Mouse (Mus musculus) cerebellum, adult 11 months (tissue): ENCODE results near the gene Cd200r3.
A peak's percentile ranks its signal among the peaks of the same experiment; 100 is the strongest.

Experiments
- DNase-seq: peaks from one replicate; pipeline ENCODE4 v3.0.0; 2022

Cd200r3 gene

DNA sequence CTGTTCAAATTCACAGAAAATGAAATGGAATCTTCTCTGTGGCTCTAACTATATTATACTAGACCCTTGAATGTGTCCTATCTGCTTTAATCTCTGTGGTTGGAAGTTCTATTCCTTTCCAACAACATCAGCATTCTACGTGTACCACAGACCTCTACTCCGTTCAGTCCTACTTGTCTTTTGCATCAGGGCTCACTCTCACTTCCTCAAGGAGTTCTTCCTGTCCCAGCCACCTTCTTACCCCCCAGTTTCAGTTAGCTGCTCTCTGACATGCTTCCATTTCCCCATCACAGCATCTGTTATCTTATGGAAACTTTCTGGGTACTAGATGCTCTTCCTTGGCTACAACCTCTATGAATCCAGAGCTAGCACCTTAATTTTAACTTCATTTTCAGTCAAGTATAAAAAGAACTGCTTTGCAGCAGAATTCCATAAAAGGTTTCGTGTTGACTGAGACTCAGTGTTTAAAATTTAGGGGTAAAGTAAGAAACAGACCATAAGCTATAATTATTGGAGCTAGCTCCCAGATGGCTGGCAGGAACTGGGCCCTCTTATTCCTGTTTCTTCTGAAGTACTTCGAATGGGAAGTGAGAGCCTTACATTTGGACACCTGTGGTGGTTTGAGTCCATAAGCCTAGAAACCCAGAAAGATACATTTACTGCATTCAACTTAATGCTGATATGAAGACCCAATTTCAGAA is 50.0 kb downstream of the Cd200r3 start:
- no peak for DNase-seq

DNA sequence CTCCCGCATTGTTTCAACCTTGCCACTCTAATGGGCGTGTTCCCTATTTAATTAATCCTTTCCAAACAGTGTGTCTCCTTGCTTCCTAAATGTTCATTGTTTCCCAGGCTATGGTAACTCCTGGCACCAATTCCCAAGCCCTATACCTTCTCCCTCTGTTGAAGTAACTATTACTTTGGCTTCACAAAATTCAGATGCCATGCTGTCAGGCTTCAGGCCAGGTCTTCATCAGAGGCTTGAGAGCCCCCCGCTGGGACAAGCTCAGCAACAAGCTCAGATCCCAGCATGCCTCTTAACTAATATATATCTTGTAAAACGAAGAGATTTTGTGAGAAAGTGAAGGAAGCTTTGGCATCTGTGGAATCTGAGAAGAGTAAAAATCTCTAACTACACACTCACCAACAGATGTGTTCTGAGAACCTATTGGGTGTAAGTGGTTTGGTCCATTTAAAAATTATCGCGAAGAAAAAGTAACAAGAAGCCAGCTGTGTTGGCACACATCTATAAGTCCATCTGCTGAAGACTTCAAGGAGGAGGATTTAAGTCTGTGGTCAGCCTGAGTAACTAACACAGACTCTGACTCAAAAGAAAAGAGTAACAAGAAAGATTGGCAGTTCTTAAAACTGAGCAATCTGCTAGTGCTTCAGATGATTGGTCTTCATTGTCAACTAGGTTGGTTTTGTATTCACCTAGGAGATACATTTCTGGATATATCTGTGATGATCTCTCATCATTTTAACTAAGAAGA is 50.9 kb downstream of the Cd200r3 start:
- no peak for DNase-seq

DNA sequence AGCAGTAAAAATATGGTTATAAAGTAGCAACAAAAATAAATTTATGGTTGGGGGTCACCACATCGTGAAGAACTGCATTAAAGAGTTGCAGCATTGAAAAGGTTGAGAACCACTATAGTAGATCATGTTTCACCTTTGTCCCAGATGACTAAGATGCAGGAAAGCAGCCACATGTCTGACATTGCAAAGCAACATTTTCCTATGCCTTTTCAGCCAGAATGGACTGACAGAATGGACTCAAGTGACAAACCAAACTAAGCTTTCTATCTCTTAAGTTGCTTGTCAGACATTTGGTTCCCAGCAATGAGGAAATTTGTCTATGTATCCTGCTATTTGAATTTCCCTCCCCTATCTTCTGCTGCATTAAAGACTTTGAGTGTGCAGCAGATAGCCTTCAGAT is 51.6 kb downstream of the Cd200r3 start:
- DNase-seq: no peak

DNA sequence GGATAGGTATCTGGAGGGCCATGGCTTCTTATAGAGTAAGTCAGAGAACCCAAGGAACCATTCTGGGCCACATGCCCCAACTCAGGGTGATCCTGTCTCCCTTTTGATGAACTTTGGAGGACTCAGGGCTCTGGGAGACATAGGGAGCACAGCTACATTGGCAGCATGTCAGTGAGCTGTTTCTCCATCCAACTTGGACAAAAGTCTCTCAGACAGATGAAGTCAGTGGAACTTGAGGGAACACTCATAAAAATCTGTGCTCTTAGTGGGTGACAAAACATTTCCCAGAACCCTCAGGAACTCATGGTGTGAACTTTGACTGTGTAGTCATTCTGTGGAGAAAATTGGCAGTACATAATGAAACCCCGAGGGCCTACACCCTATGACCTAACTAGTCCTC is 53.2 kb downstream of the Cd200r3 start:
- DNase-seq: no peak

DNA sequence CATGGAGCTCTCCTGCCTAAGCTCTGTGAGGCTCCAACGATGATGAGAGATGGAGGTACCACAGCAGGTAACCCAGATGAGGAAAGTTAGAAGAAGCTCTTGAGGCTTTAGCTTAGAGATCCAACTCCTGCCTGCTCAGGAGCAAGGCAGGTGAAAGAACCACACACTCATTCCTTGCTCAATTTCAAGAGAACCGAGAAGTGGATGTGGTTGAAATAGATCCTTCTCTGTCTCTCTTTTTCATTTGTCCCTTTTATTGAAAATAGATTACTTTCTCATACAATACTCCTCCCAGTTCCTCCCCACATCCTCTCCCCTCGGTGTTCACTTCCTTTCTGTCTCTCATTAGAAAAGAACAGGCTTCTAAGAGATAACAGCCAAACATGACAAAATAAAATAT is 56.1 kb downstream of the Cd200r3 start:
- no peak for DNase-seq

DNA sequence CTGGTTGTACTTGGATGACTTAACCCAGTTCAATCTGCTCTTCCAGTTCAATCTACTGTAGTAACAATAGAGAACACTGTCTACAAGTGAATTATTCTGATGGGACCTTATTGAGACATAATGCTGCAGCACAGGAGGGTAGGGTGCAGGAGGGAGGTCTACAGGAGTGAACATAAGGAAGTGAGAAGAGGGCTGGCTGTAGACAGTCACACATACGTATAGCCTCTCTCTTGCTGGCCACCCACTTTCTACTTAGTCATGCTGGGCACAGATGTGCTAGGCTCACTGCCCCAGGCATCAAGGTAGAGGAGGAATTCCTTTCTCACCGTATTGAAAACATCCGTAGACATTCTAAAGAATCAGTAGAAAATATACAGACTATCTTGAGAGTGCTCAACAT is 61.0 kb downstream of the Cd200r3 start:
- no peak for DNase-seq

DNA sequence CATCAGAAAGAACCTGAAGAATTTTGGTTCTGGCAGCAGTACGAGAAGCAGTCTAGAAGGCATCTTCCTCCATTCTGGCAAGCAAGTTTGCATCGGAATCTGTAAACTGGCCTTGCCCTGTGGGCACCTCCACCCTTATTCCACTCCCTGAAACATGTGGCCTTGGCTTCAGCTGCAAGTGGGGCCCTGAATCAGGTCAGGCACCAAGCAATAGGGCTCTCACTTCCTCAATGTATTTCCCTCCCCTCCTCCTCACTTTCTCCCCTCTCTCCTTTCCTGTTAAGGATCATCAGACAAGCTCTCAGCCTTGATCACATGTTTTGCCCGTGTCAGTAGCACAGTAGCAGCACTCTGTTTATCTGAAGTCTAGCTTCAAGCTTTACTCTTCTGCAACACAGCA is 61.8 kb downstream of the Cd200r3 start:
- DNase-seq: no peak

DNA sequence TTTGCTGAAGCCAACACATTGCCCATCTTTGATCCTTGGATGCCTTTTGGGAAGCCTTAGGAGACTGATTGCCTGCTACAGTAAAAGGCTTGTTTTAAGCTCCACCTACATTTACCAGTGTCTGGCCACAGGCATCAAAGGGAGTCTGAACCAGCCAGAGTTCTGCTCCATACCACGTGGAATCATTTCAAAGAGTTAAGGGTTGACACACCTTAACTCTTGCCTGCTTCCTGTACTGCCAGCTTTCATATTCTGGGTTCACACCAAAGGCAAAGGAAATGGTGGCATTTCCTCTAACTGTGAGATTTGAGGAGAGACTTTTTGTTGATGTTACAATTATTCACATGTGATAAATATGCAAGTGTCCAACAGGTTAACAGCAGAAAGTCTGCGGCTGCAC is 63.5 kb downstream of the Cd200r3 start:
- DNase-seq: no peak

DNA sequence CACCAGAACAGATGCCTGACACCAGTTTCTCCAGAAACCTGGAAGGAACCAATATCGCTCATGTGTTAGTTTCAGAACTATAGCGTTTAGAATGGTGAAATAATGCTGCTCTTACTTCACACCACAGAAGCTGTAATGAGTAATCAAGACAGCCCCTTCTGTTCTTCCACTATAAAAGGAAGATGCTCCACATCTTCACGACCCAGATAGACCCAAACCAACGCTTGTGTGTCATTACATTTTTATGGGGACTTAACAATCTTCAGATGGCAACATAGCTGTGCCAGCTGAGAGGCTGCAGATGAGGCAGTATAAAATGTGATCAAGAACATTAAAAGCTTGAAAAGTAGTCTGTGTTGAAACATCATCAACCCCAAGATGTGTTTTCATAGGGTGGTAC is 64.3 kb downstream of the Cd200r3 start:
- no peak for DNase-seq

DNA sequence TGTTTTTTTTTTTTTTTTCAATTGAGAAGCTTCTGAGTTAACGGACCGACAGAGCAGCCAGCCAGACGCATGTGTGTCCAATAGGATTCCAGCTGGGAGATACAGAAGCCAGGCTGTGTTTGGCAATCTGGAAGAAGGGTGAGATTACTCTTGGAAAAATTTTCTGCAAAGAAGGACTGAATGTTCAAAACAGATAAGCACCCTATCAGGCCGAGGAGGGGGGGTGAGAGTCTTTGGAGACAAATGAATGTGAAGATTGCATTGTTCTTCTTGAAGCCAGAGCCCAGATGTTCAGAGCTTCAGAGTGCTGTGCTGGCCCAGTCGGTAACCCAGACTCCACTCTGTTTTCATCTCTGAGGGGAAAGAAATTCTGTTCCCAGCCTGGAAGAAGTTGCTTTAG is 66.2 kb downstream of the Cd200r3 start:
- DNase-seq: no peak

DNA sequence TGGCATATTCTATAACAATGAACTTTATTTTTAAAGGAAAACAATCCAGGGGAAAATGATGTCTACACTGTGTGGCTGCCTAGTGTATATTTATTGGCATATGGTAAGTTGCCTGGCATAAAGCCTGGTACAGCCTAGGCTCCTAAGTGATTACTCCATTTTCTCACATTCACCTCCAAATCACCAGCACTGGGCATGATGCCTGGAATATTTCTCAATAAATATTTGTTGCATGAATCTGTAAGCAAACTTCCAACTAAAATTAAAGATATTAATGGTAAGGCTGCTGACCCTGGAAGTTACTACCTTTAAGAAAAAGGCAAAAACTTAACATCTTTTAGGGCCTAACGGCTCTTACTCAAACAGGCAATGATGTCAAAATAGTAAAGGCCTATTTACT is 72.1 kb downstream of the Cd200r3 start:
- no peak for DNase-seq

DNA sequence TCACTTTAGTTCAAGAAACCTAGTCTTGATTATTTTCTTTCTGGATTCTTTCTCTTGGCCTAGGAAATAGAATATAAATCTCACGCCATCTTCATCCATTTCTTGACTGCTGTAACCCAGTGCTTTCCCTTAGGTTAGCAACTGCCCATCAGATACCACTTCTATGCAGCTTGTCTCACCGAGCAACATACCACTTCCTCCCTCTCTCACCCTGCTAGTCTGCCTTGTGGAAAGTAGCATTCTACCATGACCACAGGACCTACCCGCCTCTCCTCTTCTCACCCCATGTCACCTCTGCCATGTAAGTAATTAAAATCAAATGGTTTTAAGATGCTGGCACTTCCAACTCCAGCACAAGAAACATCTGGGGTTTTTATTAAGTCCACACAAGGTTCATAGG is 73.0 kb downstream of the Cd200r3 start:
- DNase-seq: no peak

DNA sequence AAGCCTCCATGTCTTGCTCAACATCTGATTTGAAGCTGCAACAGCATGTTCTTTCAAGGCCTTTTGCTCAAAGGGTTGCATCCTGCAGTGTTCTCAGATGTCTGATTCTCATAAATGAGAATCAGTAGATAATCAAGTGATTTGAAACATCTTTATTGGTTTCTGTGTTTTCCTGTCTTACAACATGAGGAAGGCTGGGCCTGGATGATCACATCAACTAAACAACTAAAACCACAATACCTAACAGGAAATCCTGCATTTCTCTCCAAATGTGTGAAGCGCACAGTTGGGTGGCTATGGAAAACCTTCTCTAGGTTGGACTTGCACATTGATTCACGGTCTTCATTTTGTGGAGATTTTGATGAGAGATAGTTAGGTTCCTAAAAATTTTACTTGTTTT is 75.4 kb downstream of the Cd200r3 start:
- no peak for DNase-seq

DNA sequence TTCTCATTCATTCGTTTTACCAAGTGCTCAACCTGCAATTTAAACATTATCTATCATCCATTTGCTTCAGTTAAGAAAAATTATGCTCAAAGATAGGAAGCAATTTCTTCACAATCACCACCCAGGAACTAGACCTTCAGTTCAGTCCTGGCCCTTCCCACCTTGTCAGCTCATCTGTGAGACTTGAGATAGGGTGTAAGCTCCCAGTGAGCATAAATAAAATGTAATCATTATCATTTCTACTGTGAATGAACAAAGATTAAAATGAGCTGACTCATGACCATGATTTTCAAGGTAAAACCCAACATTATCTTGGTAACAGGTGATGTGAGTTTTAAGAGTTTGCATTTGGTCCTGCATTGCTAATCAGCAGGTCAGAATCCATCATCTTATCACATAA is 76.6 kb downstream of the Cd200r3 start:
- DNase-seq: no peak

DNA sequence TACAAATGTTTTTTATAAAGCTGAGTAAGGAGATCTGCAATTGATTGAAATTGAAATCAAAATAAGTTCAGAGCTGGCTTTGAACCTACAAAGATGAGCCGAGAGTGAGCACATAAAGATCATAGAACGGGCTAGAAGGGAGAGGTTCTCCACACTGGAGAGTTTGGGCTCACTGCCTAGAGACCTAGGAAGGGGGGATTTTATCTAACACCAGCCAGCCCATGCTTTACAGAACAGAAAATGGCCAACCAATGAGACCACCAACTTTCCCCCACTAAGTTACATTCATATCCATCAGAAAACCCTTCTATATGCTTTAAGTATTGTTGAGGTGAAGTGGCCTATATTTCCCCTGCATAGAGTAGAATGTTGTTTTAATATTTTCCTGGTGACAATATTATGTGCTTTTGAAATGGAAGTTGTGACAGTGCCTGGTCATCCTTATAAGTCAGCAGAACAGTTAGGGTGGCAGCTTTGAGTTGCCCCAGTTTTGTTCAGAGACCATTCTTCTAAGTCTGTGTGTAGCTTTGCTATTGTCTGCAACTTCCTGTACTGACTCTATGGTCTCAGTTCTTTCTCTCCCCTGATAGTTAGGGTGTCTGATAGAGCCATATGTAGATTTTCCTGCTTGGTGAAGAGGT is 77.3 kb downstream of the Cd200r3 start:
- no peak for DNase-seq

DNA sequence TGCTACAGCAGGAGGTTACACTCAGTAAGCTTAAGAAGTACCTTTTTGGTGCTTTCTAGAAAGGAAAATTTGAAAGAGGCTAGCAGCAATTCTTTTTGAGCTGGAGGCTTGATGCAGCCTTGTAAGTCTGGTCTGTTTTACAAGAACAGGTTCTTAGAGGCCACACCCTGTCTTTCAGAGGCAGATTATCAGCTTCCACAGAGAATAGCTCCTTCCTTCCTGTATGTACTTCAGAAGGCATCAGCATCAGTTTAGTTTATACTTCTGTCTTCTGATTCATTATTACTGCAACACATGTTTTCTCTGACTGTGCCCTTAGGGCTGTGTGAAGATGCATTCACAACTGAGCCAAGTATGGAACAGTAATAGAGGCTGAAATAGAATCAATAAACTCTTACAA is 78.0 kb downstream of the Cd200r3 start:
- no peak for DNase-seq

DNA sequence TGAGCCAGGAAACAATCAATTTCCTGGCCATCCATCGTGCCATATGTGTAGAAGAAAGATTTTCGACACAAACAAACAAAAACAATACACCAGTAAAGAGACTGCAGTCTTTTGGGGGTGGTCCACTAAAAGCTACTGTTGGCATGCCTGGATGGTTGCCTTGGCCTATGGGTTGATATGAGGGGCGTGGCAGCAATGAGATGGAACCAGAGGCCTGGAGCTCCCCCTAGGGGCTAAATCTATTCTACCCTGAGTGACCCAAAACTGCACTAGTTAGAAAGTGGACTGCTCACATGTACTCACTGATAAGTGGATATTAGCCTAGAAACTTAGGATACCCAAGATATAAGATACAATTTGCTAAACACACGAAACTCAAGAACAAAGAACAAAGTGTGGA is 80.4 kb downstream of the Cd200r3 start:
- DNase-seq: peak; percentile 3

DNA sequence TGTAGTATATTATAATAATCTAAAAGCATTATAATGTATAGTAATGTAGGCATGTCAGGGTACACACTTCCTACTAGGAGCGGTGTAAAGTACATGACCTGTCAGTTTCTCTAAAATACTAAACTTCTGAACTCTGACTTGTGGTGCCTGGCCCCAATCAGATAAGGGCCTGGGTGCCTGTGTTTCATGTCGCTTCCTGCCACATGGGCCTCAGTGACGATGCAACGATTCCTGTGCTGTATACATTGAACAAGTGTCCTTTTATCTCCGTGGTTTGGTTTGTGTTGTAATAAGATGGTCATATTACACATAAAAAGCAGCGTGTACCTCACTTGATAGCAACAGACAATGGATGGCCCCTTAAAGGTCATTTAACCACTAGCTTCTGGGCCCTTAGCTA is 81.8 kb downstream of the Cd200r3 start:
- DNase-seq: no peak

DNA sequence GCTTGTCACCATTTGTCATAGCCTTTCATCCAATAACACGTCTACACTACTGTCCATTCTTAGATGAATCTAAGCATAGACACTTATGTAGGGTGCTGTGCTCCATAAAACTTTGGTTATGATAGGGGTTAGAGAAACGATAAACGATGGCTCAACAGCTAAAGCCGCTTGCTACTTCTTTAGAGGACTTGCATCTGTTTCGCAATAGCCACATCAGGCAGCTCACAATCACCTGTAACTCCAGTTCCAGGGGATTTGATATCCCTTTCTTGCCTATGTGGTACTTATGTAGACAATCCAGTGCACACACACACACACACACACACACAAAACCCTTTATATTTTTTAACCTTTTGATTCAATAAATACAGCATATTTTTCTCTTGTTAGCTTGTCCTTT is 85.6 kb downstream of the Cd200r3 start:
- DNase-seq: no peak

DNA sequence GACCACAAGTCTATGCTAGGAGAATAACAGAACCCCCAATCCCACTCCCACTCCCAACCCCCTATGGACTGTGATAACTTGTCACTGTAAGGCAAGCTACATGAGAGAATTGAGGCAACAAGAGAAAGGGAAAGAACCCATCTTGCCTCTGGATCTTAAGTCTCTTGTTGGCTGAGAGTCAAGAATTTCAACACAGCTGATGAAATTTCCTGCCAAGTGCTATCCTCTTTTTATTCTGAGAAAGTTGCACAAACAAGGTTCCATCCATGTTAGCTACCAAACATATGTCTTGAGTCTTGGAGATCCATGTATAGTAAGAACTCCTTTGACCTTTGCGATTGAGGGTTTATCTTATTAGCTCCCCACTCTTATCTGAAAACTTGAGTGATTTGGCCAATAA is 86.0 kb downstream of the Cd200r3 start:
- no peak for DNase-seq

DNA sequence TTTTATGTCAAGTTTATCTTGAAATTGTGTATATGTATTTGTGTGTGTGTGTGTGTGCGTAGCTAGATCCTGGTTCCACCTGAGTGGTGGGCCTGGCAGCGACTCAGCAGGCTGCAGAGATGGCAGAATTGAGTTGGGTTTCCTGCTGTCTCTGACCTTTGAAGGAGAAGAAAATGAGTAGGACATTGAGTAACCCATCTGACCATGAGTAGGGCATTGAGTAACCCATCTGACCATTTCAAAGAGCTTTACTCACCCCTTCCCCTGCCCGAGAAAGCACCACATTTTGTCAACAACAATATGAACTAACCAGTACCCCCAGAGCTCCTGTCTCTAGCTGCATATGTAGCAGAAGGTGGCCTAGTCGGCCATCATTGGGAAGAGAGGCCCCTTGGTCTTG is 86.6 kb downstream of the Cd200r3 start:
- DNase-seq: no peak

DNA sequence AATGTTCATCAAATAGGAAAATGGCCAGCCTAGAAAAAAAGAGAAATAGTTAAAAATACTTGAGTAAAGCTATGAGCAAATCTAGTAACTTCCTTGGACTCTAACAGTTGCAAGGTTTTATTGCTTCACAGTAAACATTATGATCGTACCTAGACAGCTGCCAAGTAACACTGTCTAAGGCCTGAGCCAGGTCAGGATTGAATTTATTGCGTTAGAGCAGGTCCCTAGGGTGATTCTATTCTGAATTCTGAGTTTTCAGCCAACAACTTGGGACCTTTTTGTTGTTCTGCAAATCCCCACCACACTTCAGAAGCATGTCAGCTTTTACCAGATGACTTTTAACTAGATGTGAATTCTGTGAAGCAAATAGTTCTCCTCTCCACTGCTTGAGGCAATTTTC is 87.3 kb downstream of the Cd200r3 start:
- no peak for DNase-seq
